Mouse (Mus musculus): Measurements from ENCODE around the gene C77080.
A peak's percentile ranks its signal among the peaks of the same experiment; 100 is the strongest.
"Not testable (repeated sequence)": the region's sequence is repeated elsewhere in the genome, so short reads cannot be mapped to it uniquely, and the experiment has no call there.

C77080 gene

GRCm38 (mm10) chr4:129237843-129238441, 23.3 kb downstream of the C77080 start:
- DNase-seq, result peak; percentile 57

DNA sequence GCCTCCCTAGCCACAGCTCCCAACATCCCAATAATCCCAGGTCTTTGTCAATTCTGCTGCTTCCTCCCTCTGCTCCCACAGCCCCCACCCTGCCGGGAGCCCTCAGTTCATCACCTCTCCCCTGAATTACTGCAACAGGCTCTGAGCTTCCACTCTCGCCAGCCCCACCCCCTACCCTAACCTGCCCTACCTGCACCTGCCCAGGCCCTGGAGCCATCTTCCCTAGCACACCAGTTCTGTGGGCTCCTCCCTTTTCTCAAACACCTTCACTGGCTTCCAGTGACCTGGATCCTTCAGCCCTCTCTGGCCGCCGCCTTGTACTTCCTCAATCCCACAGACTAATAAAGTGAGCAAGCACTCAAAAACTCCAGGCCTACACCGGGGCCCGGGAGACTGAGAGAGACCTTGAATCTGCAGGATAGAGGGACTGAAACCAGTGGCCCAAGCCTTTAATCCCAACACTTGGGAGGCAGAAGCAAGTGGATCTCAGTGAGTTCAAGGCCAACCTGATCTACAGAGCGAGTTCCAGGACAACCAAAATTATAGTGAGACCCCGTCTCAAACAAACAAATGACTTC, 24.9 kb downstream of the C77080 start:
- no peak for DNase-seq

DNA sequence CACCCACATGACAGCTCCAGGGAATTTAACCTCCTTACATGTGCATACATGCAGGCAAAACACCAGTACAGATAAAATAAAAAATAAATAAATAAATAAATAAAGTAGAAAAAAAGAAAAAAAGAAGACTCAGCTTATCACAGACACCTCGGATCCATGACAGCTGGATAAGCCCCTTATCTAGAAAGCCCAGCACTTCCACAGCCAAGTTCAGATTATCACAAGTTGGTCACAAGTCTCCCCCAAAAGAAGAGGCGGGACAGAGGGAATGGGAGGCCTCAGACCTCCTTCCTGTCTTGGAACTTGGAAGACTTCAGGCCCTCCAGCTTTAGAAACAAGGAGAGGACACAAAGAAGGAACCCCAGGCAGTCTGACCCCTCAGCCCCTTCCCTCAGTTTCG, 26.1 kb downstream of the C77080 start:
- DNase-seq, result no peak

DNA sequence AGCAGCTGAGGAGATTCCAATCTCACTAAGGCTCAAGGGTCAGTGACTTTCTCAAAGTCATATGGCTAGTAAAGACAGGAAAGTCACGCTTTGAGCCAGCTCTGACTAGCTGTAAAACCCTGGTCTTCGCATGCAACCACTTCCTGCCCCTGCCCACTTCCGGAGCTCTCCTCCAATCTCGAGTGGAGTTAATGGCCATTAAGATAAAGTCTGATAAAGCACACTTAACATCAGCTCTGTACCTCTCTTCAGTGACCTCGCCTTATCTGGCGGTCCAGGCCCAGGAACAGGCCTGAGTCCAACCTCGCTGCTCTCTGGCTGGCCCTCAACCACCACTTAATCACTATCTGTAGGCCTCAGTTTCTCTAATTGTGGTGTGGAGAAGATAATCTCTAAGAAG, 26.7 kb downstream of the C77080 start:
- DNase-seq, result no peak

DNA sequence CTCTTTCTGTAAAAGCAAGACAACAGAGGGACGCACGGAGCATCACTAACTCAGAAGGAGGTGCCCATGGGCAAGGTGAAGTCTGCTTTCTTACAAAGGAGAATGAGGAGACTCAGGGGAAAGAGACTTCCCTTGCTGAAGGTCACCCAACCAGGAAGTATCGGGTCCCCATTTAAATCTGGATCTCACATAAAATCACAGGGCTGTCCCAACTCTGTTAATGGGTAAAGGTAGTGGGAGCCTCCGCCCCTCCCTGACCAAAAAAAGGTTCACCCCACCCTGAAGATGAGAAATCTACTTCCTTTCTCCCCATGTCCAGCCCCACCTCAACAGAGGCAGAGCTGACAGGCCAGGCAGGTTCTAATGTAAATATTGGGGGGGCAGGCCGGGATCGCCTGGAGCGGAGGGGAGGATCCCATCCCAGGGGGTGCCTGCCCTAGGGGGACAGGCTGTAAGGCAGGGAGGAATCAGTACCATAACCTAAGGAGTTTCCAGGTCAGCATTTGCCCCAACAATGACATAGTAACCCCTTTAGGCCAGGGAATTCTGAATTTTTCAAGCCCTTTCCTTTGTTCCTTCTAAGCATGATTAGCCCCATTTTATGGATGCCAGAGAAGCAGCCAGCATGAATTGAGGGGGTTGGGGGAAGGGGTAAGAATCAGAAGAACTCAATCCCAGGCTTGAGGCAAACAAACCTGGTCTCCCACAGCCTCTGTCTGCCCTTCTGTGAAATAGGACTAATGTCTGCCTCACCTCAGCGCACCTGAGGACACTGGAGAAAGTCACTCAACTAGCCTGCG, 28.4 kb downstream of the C77080 start:
- no peak for DNase-seq

DNA sequence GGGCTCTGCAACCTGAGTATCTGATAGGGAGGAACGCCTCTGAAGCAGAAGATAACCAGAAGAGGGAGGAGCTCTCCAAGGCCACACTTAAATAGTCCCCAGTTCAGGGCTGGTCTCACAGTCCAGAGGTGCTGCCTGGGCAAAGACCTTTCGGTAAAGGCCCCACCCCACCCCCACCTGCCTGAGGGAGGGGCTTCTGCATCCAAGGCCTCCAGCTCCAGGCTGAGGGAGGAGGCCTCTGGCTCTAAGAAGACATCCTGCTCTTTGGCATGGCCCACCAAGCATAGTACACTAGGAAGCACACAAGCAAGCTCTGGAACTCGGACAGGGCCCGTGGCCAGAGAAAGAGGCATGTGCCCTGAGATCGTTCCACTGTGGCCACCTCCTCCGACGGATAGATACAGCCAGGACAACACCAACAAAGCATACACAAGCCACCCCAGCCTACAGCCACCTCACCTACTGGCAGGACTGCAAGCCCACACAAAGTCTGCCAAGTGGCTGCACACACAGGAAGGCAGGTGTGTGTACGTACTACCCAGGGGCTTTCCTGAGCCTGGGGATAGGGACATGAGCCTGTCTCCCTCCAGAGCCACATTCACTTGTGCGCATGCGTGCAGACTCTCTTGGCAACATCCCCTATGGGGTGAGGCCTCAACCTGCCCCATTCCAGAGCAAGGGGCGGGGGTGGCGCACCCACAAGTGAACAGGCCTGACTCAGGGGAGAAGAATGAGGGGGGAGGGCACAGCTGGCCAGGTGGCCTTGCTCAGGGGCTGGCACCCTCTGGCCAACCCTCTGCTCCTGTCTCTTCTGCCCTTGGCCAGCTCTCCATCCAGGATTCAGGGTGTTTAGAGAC, 29.4 kb downstream of the C77080 start:
- DNase-seq, result peak; percentile 46

DNA sequence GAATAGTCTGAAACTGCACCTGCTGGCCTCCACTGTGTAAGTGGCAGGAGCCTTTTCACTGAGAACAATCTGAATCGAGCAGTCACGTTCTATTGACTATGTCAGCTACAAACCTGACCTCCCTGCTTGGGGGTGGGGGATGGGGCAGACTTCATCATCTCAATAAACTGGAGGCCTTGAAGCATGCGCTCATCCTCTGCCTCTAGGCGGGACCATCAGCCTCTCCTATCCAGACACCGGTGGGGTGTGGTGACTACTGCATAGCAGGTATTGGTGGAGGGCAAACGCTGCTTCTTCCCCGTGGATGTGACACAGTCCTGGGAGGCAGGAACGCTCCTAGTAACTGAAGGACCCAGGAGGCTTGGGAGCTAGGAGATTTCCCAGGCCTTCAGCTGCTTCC, 30.3 kb downstream of the C77080 start:
- no peak for DNase-seq

- DNase-seq, result peak; percentile 69
Measured at GRCm38 (mm10) chr4:129227985-129228381, 33.2 kb downstream of the C77080 start.

- DNase-seq, result peak; percentile 66
Measured at GRCm38 (mm10) chr4:129227170-129227984, 33.8 kb downstream of the C77080 start.

GRCm38 (mm10) chr4:129226441-129226963, 34.7 kb downstream of the C77080 start:
- DNase-seq, result peak; percentile 66

DNA sequence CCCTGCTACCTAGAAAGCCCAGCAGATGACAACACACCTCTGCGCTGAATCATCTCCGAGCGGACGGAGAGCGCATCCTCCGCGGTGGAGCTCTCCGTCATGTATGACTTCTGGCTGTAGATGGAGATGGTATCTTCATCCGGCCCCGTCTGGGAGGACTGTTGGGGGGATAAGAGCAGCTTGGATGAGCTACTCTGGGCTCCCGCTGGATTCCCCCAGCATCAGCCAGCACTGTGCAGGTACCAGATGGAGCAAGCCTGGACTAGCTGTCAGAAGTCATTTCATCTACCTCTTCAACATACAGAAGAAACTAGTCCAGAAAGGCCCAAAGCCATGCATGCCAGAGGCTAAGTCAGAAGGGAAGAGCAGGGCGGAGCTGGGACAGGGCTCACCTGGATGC, 35.9 kb downstream of the C77080 start:
- DNase-seq, result peak; percentile 67

DNA sequence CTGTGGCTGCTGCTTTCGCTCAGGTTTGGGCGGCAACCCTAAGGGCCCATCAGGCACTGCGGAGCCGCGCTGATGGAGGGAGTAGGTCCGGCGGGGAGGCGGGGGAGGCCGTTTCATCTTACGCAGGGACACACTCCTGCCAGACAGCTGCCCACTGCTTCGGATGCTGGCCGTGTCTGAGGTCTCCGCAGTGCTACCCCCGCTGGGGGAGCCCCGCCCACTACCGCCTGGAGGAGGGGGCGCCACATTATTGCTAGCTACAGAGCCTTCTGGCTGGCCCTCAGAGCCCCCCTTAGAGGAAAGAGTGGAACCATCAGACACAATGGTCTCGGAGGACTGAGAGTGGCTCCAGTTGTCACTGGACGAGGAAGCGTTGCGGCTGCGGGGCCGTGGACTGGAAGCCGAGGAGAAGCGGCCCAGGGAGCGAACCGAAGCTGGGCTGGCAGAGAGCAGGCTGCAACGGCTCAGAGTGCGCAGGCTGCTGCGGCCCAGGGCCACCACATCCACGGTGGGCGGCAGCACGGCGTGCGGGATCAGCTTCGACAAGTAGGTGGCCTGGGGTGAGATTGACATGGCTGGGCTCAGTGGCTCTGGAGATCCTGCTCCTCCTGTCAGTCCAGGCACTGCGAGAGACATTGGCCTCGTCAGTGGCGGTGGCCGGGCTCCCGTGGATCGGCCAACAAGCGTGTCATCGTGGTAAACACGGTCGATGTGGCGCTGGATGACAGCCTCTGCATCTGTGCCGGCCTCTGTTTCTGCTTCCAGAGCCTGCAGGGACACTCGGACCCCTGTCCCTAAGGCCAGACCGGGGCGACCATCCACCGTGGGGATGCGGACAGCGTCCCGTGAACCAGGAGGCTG, 37.6 kb downstream of the C77080 start:
- DNase-seq, result peak; percentile 60

- DNase-seq, result peak; percentile 60
Measured at GRCm38 (mm10) chr4:129222019-129222925, 38.9 kb downstream of the C77080 start.

DNA sequence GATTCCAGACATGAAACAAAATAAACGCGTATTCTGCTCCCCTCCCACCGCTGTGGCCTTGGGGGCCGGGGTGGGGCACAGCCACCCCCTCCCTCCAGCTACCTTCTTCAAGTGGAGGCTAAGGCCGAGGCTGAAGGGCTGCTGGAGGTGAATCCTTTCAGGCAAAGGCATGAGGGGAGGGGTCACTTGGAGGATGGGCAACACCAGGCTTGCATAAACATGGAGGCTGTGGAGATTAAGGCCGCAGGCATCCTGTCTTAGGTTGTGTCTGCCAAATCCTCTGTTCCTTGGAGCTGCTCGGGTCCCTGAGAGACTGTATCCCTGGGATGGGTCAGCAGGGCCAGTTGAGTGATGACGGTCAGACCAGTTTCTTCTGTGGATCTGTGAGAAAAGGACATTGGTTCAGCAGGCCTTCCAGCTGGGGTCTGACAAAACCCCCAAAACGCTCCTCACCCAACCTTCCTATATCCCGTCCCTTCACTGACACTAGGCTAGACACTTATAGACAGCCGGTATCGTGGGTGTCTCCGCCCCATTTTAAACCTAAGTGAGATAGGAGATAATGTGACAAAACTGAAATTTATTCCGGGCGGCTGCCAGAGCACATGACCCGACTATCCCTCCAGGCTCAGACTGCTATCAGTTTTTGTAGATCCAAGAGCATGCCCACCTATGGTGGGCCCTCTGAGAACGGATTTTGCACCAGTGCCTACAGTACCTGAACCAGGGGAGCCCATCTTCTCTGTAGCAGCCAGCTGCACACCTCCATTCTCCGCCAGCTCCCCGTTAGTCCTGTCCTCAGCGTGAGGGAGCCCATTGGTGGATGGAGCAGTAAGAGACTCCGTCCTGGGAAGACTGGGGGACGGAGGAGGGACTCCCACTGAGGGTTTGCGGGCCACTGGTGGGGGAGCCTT, 39.9 kb downstream of the C77080 start:
- DNase-seq, result no peak

- peak; percentile 87 for DNase-seq
Measured at GRCm38 (mm10) chr4:129220376-129221089, 40.7 kb downstream of the C77080 start.

DNA sequence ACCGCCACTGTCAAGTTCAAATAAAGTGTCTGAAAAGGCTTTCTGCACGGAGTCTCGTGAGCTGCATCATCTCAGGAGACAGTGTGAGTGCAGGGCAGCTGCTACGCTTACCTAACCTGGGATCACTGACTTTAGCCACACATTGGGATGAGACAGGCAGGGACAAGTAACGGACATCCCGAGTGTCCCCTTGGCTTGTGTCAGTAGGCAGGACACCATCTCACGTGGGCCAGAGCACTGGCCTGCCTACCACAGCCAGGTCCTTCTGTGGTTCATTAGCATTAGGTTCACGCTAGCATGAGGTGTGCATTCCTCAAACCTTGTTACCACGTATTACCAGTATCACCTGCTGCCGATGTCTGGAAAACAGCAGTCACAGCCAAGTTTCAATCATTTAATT, 42.0 kb downstream of the C77080 start:
- DNase-seq, result no peak

DNA sequence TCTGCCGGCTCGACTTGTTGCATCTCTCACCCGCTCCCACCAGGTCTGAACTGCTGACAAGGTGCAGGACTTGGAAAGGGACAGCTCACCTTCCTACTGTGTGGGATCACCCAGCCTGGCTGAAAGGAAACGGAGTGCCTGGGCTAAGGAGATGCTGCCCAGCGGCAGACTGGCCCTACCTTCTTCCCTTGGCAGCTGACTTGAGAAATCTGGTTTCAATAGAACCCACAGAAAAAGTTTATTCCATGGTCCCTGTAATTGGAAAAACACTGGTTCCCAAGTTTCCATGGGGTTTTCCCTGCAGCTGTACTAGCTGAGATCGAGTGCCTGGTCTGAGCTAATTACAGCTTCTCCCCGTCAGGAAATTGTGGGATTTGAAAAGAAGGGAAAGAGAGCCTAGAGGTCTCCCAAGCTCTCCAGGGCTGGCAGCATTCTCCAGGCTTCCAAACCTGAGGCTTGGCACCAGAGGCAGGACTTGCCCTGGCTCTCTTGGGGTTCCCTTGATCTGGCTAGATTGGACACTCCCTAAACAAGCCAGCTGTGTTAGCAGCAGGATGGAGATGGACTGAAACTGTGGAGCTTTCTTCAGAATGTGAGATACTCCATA, 42.5 kb downstream of the C77080 start:
- DNase-seq, result no peak

DNA sequence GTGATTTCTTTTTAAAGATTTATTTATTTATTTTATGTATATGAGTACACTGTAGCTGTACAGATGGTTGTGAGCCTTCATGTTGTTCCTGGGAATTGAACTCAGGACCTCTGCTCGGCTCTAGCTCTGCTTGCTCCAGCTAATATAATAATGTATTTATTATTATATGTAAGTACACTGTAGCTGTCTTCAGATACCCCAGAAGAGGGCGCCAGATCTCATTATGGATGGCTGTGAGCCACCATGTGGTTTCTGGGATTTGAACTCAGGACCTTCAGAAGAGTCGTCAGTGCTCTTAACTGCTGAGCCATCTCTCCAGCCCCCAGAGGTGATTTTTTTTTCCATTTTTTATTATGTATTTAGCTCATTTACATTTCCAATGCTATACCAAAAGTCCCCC, 48.7 kb downstream of the C77080 start:
- DNase-seq, result not testable (repeated sequence)
